ENCODE assay signal across 14 mouse cellular contexts in the genomic region with DNA sequence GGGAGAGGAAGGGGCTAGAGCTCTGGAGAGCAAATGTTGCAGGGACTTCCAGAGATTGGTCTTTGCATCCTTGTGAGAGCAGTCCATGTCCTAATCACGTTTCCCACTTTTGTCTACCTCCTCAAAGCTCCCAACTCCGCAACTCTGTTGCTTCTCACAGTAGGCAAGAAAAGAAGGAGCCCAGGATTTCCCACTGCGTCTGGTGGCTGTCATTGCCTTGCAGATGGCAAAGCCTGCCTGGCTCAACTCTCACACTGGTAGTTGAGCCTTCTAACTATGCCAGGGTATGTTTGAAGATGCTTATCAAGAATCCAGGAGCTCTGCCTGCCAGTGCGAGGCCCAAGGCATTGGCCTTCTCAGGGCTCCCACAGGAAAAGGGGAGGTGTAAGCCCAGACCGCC. TPM values are rescaled to one million over a fixed set of nuclear protein-coding genes. Genes with fewer than 3 reads are reported as not detected.
A peak's percentile ranks its signal among the peaks of the same experiment; 100 is the strongest.
DNase-seq lines count a peak whose midpoint lies in the region; ATAC-seq lines count a peak whose summit lies in the region.
"Had no signal": no experiment of that assay in that cellular context is flagged by ENCODE, and none has a peak within 500 bp of the region (broad histone marks: within the 10 kb centered on the region; RNA-seq: fewer than 3 reads in every experiment).

No protein-coding gene starts in this region.

- no peaks in the 10 kb centered on the region for H3K27me3 ChIP-seq in hindbrain, embryonic 15.5 days
- H3K27me3 ChIP-seq in hindbrain, embryonic 12.5 days, result peaks cover 37% of the 10 kb centered on the region
- peaks cover 37% of the 10 kb centered on the region for H3K27me3 ChIP-seq in neural tube, embryonic 12.5 days (replicated peaks)
- no peaks in the 10 kb centered on the region for H3K27me3 ChIP-seq in hindbrain, embryonic 16.5 days (replicated peaks; ENCODE audit: control insufficient read depth, insufficient read depth, low read length)

- H3K36me3 ChIP-seq in hindbrain, embryonic 15.5 days, result no peaks in the 10 kb centered on the region
- H3K36me3 ChIP-seq in hindbrain, embryonic 12.5 days, result no peaks in the 10 kb centered on the region
- no peaks in the 10 kb centered on the region for H3K36me3 ChIP-seq in neural tube, embryonic 12.5 days
- no peaks in the 10 kb centered on the region for H3K36me3 ChIP-seq in hindbrain, embryonic 16.5 days (ENCODE audit: control insufficient read depth, insufficient read depth, low read length)
- H3K36me3 ChIP-seq: G1E; heart, embryonic 12.5 days had no signal

- peak overlapping the region; percentile 90; the same call in 1 of the 2 replicates for H3K4me2 ChIP-seq in hindbrain, embryonic 15.5 days
- H3K4me2 ChIP-seq in hindbrain, embryonic 12.5 days (replicated peaks), result no peak overlapping the region
- peak overlapping the region; percentile 94 for H3K4me2 ChIP-seq in neural tube, embryonic 12.5 days (replicated peaks)
- H3K4me2 ChIP-seq in hindbrain, embryonic 16.5 days (ENCODE audit: low read length), result no peak overlapping the region; the same call in 1 of the 2 replicates

- no peaks in the 10 kb centered on the region for H3K9me3 ChIP-seq in hindbrain, embryonic 15.5 days
- no peaks in the 10 kb centered on the region for H3K9me3 ChIP-seq in hindbrain, embryonic 12.5 days (replicated peaks)
- no peaks in the 10 kb centered on the region for H3K9me3 ChIP-seq in neural tube, embryonic 12.5 days
- H3K9me3 ChIP-seq in hindbrain, embryonic 16.5 days (ENCODE audit: control insufficient read depth, low read length), result no peaks in the 10 kb centered on the region
- H3K9me3 ChIP-seq: heart, embryonic 12.5 days had no signal

- H3K4me3 ChIP-seq in hindbrain, embryonic 15.5 days, result no peak overlapping the region
- H3K4me3 ChIP-seq in hindbrain, embryonic 12.5 days, result no peak overlapping the region
- H3K4me3 ChIP-seq in neural tube, embryonic 12.5 days, result no peak overlapping the region
- H3K4me3 ChIP-seq in hindbrain, embryonic 16.5 days (ENCODE audit: low read length), result no peak overlapping the region

- 21% methylated on average over 5 of the region's 5 CpGs for WGBS in hindbrain, embryonic 15.5 days
- 16% methylated on average over 5 of the region's 5 CpGs for WGBS in hindbrain, embryonic 12.5 days
- WGBS in neural tube, embryonic 12.5 days, result 12% methylated on average over 5 of the region's 5 CpGs
- 21% methylated on average over 5 of the region's 5 CpGs for WGBS in hindbrain, embryonic 16.5 days

- ATAC-seq in hindbrain, embryonic 15.5 days (ENCODE audit: low FRiP score, low read depth), result no peak
- ATAC-seq in hindbrain, embryonic 12.5 days (ENCODE audit: low FRiP score), result no peak
- ATAC-seq in neural tube, embryonic 12.5 days (ENCODE audit: low FRiP score, low read depth), result no peak
- no peak for ATAC-seq in hindbrain, embryonic 16.5 days

- H3K27ac ChIP-seq in hindbrain, embryonic 15.5 days (replicated peaks), result peak overlapping the region; percentile 40; the same call in 1 of the 2 replicates
- H3K27ac ChIP-seq in hindbrain, embryonic 12.5 days, result no peak overlapping the region
- H3K27ac ChIP-seq in neural tube, embryonic 12.5 days, result no peak overlapping the region
- no peak overlapping the region; the same call in 1 of the 2 replicates for H3K27ac ChIP-seq in hindbrain, embryonic 16.5 days (ENCODE audit: low read depth, low read length)
- H3K27ac ChIP-seq: macrophage had no signal

- no peak overlapping the region for H3K9ac ChIP-seq in hindbrain, embryonic 15.5 days
- H3K9ac ChIP-seq in hindbrain, embryonic 12.5 days, result no peak overlapping the region
- no peak overlapping the region for H3K9ac ChIP-seq in neural tube, embryonic 12.5 days
- H3K9ac ChIP-seq in hindbrain, embryonic 16.5 days (ENCODE audit: low read depth, low read length), result peak overlapping the region; percentile 3; the same call in 1 of the 2 replicates
- H3K9ac ChIP-seq: heart, embryonic 12.5 days; lung, embryonic 14.5 days had no signal

- peaks cover 63% of the 10 kb centered on the region for H3K4me1 ChIP-seq in hindbrain, embryonic 15.5 days (replicated peaks)
- H3K4me1 ChIP-seq in hindbrain, embryonic 12.5 days, result peaks cover 58% of the 10 kb centered on the region
- peaks cover 69% of the 10 kb centered on the region for H3K4me1 ChIP-seq in neural tube, embryonic 12.5 days
- peaks cover 49% of the 10 kb centered on the region for H3K4me1 ChIP-seq in hindbrain, embryonic 16.5 days (ENCODE audit: control insufficient read depth, insufficient read depth, low read depth, low read length)

- no peak for DNase-seq in neural tube, embryonic 10.5 days (ENCODE audit: extremely low spot score, low spot score)
- no peak for DNase-seq in spleen, postnatal 36 days (ENCODE audit: low spot score in 2 of 2)
- no peak for DNase-seq in heart, postnatal 4 days

RNA-seq across cellular contexts. Expression of a gene that starts 1.6 kb away (rescaled TPM):
- polyA plus RNA-seq in hindbrain, embryonic 15.5 days (2015; fragmentation: Nextera tagmentation; extraction: Ambion mirVana), result 16.4 and 17.4 TPM in 2 replicates
- 10.3 and 12.6 TPM in 2 replicates for polyA plus RNA-seq in hindbrain, embryonic 12.5 days (2016; fragmentation: Nextera tagmentation; extraction: Ambion mirVana)
- 9.1 and 11.1 TPM in 2 replicates for polyA plus RNA-seq in neural tube, embryonic 12.5 days (2016; fragmentation: Nextera tagmentation; extraction: Ambion mirVana)
- 13.4 and 14.9 TPM in 2 replicates for polyA plus RNA-seq in hindbrain, embryonic 16.5 days (2015; fragmentation: Nextera tagmentation; extraction: Ambion mirVana)
- total RNA-seq in heart, postnatal 4 days (2021), result 1 to 10 TPM; 5.5 to 6.6 TPM
- total RNA-seq: liver, adult 2 months; monocyte, adult 5-6 weeks had no signal
- polyA plus RNA-seq: G1E, macrophage had no signal

RNA-seq across cellular contexts. Expression of a gene that starts 54.0 kb away (rescaled TPM):
- polyA plus RNA-seq in hindbrain, embryonic 15.5 days (2015; fragmentation: Nextera tagmentation; extraction: Ambion mirVana), result 0.12 and 0.16 TPM in 2 replicates
- 0.06 TPM in 1 of 2 replicates, not detected in the other for polyA plus RNA-seq in hindbrain, embryonic 12.5 days (2016; fragmentation: Nextera tagmentation; extraction: Ambion mirVana)
- polyA plus RNA-seq in neural tube, embryonic 12.5 days (2016; fragmentation: Nextera tagmentation; extraction: Ambion mirVana), result not detected in 2 replicates
- not detected in 2 replicates for polyA plus RNA-seq in hindbrain, embryonic 16.5 days (2015; fragmentation: Nextera tagmentation; extraction: Ambion mirVana)
- under 1 TPM in 1 of 2 experiments, not detected in 1; 0.11 TPM for total RNA-seq in heart, postnatal 4 days (2021)
- total RNA-seq: G1E; gastrocnemius, postnatal 4 days; liver, adult 2 months; monocyte, adult 5-6 weeks had no signal
- polyA plus RNA-seq: G1E; liver, adult 2 months; lung, embryonic 14.5 days; macrophage had no signal

Comparison
In these comparisons a context has a peak if more than half of its experiments do, and no peak if none do; other contexts are left out.
1. H3K4me2 ChIP-seq: peak in hindbrain, embryonic 15.5 days (single experiment) and neural tube, embryonic 12.5 days (single experiment); none in hindbrain, embryonic 12.5 days (single experiment) and hindbrain, embryonic 16.5 days (single experiment).